Mouse (Mus musculus) midbrain, embryonic 13.5 days (tissue): Measurements from ENCODE around the gene Slc27a4. TPM values are rescaled to one million over a fixed set of nuclear protein-coding genes. Genes with fewer than 3 reads are reported as not detected.

ENCODE experiments used
- ATAC-seq: fragments of 200-750 bp; cut with Nextera tagmentation; 2 replicates; pipeline ENCODE4 v1.8.0; 2017; ENCODE audit warnings: mild to moderate bottlenecking, moderate TSS enrichment, moderate library complexity
- H3K27ac ChIP-seq: fragments of 300-500 bp; sonication (generic); 2 replicates; pipeline ENCODE4 v1.5.1; 2015; ENCODE audit warnings: inconsistent platforms, mild to moderate bottlenecking, moderate library complexity
- H3K27me3 ChIP-seq: fragments of 300-500 bp; sonication (generic); 2 replicates; pipeline ENCODE4 v1.6.1; 2015; ENCODE audit warnings: mild to moderate bottlenecking, inconsistent platforms
- H3K36me3 ChIP-seq: fragments of 300-500 bp; sonication (generic); 2 replicates; pipeline ENCODE4 v1.6.1; 2015; ENCODE audit warnings: mild to moderate bottlenecking, inconsistent platforms
- H3K4me1 ChIP-seq: fragments of 300-500 bp; sonication (generic); replicated peaks from 2 replicates; pipeline ENCODE4 v1.6.1; 2015; ENCODE audit warnings: inconsistent platforms
- H3K4me2 ChIP-seq: fragments of 300-500 bp; sonication (generic); replicated peaks from 2 replicates; pipeline ENCODE4 v1.6.1; 2015; ENCODE audit warnings: moderate library complexity, mild to moderate bottlenecking, inconsistent platforms
- H3K4me3 ChIP-seq: fragments of 300-500 bp; sonication (generic); replicated peaks from 2 replicates; pipeline ENCODE4 v1.5.1; 2015; ENCODE audit warnings: mild to moderate bottlenecking, inconsistent platforms
- H3K9ac ChIP-seq: fragments of 300-500 bp; sonication (generic); replicated peaks from 2 replicates; pipeline ENCODE4 v1.6.1; 2015; ENCODE audit warnings: mild to moderate bottlenecking, inconsistent platforms
- H3K9me3 ChIP-seq: fragments of 300-500 bp; sonication (generic); 2 replicates; pipeline ENCODE4 v1.6.1; 2016; ENCODE audit warnings: mild to moderate bottlenecking, inconsistent platforms
- WGBS: fragments of 180-500 bp; shearing (Covaris S2); methylation state at CpG from one replicate; pipeline ENCODE4 v1.1.7; 2015; 5-methylcytosine and 5-hydroxymethylcytosine counted together
- polyA plus RNA-seq: library from polyadenylated mRNA; unstranded; fragments of >200 nt; fragmentation: Nextera tagmentation; extraction: Ambion mirVana; gene quantifications from 2 replicates; pipeline ENCODE4 v1.2.1, GENCODE M21; 2015

Gene Slc27a4
- polyA plus RNA-seq, 1 experiment from 2014 or later = 32.5 TPM

GRCm38 (mm10) chr2:29849041-29849440, 46.6 kb downstream of the Slc27a4 start:
- Histone ChIP-seq H3K9ac (no peak overlapping the region; the same call in 1 of the 2 replicates), H3K4me3 (no peak overlapping the region), H3K36me3 (no peaks in the 10 kb centered on the region), H3K4me1 (peaks cover 55% of the 10 kb centered on the region), H3K27me3 (peaks cover 15% of the 10 kb centered on the region), H3K27ac (0 out of 2 replicates have a peak overlapping the region, but pooled peaks have one; percentile 5), H3K9me3 (no peaks in the 10 kb centered on the region), H3K4me2 (no peak overlapping the region)
- ATAC-seq = no peak
- 44% methylated on average over 8 of the region's 8 CpGs for WGBS

- H3K4me3 ChIP-seq = no peak overlapping the region
- peak overlapping the region; percentile 51; the same call in 1 of the 2 replicates for H3K27ac ChIP-seq
- peaks cover 52% of the 10 kb centered on the region for H3K4me1 ChIP-seq
- no peak overlapping the region for H3K4me2 ChIP-seq
- no peaks in the 10 kb centered on the region for H3K9me3 ChIP-seq
- H3K9ac ChIP-seq = no peak overlapping the region
- ATAC-seq = no peak
- H3K36me3 ChIP-seq = no peaks in the 10 kb centered on the region
- peaks cover 11% of the 10 kb centered on the region; the same call in 1 of the 2 replicates for H3K27me3 ChIP-seq
- WGBS = 50% methylated on average over 5 of the region's 5 CpGs
Measured at GRCm38 (mm10) chr2:29849841-29850480, 47.5 kb downstream of the Slc27a4 start.

- H3K4me3 ChIP-seq = no peak overlapping the region
- peaks cover 6% of the 10 kb centered on the region; the same call in 1 of the 2 replicates for H3K27me3 ChIP-seq
- H3K4me1 ChIP-seq = peaks cover 66% of the 10 kb centered on the region
- H3K9ac ChIP-seq = 0 out of 2 replicates have a peak overlapping the region, but pooled peaks have one; percentile 42
- no peaks in the 10 kb centered on the region for H3K9me3 ChIP-seq
- no peaks in the 10 kb centered on the region for H3K36me3 ChIP-seq
- 11% methylated on average over 4 of the region's 4 CpGs for WGBS
- H3K4me2 ChIP-seq = no peak overlapping the region
- ATAC-seq = 0 out of 2 replicates have a peak, but pooled peaks have one; percentile 10
- H3K27ac ChIP-seq = peak overlapping the region; percentile 66
Measured at GRCm38 (mm10) chr2:29852957-29853485, 50.6 kb downstream of the Slc27a4 start.

DNA sequence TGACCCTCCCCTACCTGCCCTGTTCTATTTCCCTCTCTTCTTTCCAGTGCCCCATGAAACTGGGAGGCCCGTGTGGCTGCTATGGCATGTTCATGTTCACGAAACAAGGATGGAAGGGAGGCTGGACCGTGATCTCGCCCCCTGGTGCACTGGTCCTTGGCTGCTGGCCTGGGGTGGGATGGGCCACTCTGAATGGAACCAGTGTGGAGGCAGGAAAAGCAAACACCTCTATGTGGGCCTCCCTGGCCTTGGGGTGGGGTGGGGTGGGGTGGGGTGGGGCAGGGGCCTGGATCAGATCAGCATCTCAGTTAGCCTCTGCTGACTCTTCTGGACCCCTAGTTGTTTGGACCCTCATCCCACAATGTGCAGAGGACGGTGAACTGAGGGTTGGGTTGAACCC, 51.3 kb downstream of the Slc27a4 start:
- H3K27ac ChIP-seq = peak overlapping the region; percentile 66
- H3K4me1 ChIP-seq = peaks cover 71% of the 10 kb centered on the region
- WGBS = 44% methylated on average over 5 of the region's 5 CpGs
- H3K27me3 ChIP-seq = peaks cover 6% of the 10 kb centered on the region; the same call in 1 of the 2 replicates
- no peaks in the 10 kb centered on the region for H3K9me3 ChIP-seq
- no peak for ATAC-seq
- H3K9ac ChIP-seq = no peak overlapping the region
- no peaks in the 10 kb centered on the region for H3K36me3 ChIP-seq
- no peak overlapping the region for H3K4me3 ChIP-seq
- H3K4me2 ChIP-seq = no peak overlapping the region

DNA sequence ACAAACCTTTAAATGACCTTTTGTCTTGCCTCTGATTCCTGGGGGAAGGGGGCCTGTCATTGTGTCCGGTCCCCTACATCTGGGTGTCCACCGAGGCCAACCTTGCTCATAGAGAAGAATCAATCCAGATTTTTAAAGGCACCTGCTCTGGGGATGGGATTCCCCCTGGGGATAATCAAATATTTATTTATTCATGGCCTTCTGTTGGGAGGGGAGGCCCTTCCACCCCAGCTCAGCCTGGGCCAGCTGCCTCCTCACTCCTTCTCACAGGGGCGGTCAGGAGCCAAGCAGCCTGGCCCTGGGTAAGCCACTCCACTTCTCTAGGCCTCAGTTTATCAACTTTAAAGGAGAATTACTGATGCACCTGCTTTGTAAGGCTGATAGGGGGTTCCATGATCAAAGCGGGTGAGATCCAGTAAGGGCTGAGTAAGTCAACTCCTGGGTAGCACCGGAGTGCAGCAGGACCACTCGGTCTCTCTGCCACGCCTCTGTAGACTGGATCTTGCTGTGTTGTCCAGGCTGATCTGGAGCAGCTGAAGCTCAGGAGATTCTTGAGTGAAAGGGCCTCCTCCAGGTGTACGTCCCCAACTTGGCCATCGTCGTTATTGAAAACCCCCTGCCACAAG, 53.3 kb downstream of the Slc27a4 start:
- Histone ChIP-seq H3K4me3 (no peak overlapping the region), H3K9me3 (no peaks in the 10 kb centered on the region), H3K27ac (peak overlapping the region; percentile 84), H3K36me3 (no peaks in the 10 kb centered on the region), H3K4me1 (peaks cover 60% of the 10 kb centered on the region), H3K27me3 (peaks cover 6% of the 10 kb centered on the region; the same call in 1 of the 2 replicates), H3K4me2 (no peak overlapping the region), H3K9ac (peak overlapping the region; percentile 32)
- ATAC-seq = 0 out of 2 replicates have a peak, but pooled peaks have one; percentile 43
- 34% methylated on average over 10 of the region's 10 CpGs for WGBS

GRCm38 (mm10) chr2:29856451-29857260, 54.2 kb downstream of the Slc27a4 start:
- H3K4me3 ChIP-seq = no peak overlapping the region
- H3K4me2 ChIP-seq = peak overlapping the region; percentile 5; the same call in 1 of the 2 replicates
- ATAC-seq = 0 out of 2 replicates have a peak, but pooled peaks have one; percentile 28
- H3K36me3 ChIP-seq = no peaks in the 10 kb centered on the region
- 4% methylated on average over 19 of the region's 19 CpGs for WGBS
- H3K9me3 ChIP-seq = no peaks in the 10 kb centered on the region
- peaks cover 60% of the 10 kb centered on the region for H3K4me1 ChIP-seq
- H3K27me3 ChIP-seq = 0 out of 2 replicates have a peak, but pooled peaks cover 6% of the 10 kb centered on the region
- H3K9ac ChIP-seq = peak overlapping the region; percentile 32
- H3K27ac ChIP-seq = peak overlapping the region; percentile 84

- H3K4me3 ChIP-seq = no peak overlapping the region
- no peaks in the 10 kb centered on the region for H3K9me3 ChIP-seq
- H3K27me3 ChIP-seq = 0 out of 2 replicates have a peak, but pooled peaks cover 6% of the 10 kb centered on the region
- peaks cover 60% of the 10 kb centered on the region for H3K4me1 ChIP-seq
- no peaks in the 10 kb centered on the region for H3K36me3 ChIP-seq
- no peak overlapping the region for H3K4me2 ChIP-seq
- H3K27ac ChIP-seq = peak overlapping the region; percentile 84; the same call in 1 of the 2 replicates
- 28% methylated on average over 2 of the region's 2 CpGs for WGBS
- peak overlapping the region; percentile 32 for H3K9ac ChIP-seq
- no peak for ATAC-seq
Measured at GRCm38 (mm10) chr2:29857341-29857740, 54.9 kb downstream of the Slc27a4 start.

DNA sequence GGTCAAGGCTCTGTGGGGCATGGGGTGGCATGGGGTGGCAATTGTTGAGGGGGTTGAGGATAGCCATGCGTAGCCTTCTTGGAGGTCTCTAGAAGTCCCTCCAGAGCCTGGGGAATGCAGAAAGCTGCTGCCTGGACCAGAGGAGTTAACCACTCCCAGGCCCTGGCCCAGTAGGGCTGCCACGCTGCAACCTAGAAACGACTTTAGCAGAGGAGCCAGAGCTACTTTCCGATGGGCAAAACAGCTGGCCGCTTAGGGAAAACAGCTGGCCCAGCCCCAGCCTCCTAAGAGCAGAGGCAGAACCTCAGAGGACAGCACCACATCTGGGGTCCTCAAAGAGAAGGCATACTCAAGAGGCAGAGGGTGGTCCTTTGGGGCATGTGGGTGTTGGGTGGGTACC, 55.5 kb downstream of the Slc27a4 start:
- no peak for ATAC-seq
- WGBS = 69% methylated on average over 5 of the region's 5 CpGs

GRCm38 (mm10) chr2:29858748-29859473, 56.5 kb downstream of the Slc27a4 start:
- no peaks in the 10 kb centered on the region for H3K9me3 ChIP-seq
- H3K4me3 ChIP-seq = no peak overlapping the region
- 10% methylated on average over 5 of the region's 5 CpGs for WGBS
- no peaks in the 10 kb centered on the region for H3K36me3 ChIP-seq
- H3K9ac ChIP-seq = no peak overlapping the region
- H3K4me1 ChIP-seq = peaks cover 45% of the 10 kb centered on the region
- H3K27ac ChIP-seq = no peak overlapping the region
- ATAC-seq = no peak
- H3K27me3 ChIP-seq = 0 out of 2 replicates have a peak, but pooled peaks cover 6% of the 10 kb centered on the region
- no peak overlapping the region for H3K4me2 ChIP-seq

More for the DNA sequence above, 55.5 kb downstream of the Slc27a4 start:
- H3K4me3 ChIP-seq = no peak overlapping the region
- H3K36me3 ChIP-seq = no peaks in the 10 kb centered on the region
- H3K27ac ChIP-seq = no peak overlapping the region
- no peaks in the 10 kb centered on the region for H3K9me3 ChIP-seq
- H3K27me3 ChIP-seq = 0 out of 2 replicates have a peak, but pooled peaks cover 6% of the 10 kb centered on the region
- H3K4me1 ChIP-seq = peaks cover 54% of the 10 kb centered on the region
- H3K9ac ChIP-seq = no peak overlapping the region
- no peak overlapping the region for H3K4me2 ChIP-seq

GRCm38 (mm10) chr2:29865125-29865524, 62.7 kb downstream of the Slc27a4 start:
- WGBS = 83% methylated on average over 4 of the region's 4 CpGs
- Histone ChIP-seq H3K27ac (no peak overlapping the region), H3K36me3 (no peaks in the 10 kb centered on the region), H3K9me3 (no peaks in the 10 kb centered on the region), H3K4me2 (no peak overlapping the region), H3K9ac (no peak overlapping the region), H3K4me1 (peaks cover 11% of the 10 kb centered on the region), H3K27me3 (no peaks in the 10 kb centered on the region), H3K4me3 (no peak overlapping the region)
- ATAC-seq = no peak
